Mouse (Mus musculus): ENCODE measurements around the gene Coq10b.
"Not testable (repeated sequence)": the region's sequence is repeated elsewhere in the genome, so short reads cannot be mapped to it uniquely, and the experiment has no call there.

The Coq10b gene

DNA sequence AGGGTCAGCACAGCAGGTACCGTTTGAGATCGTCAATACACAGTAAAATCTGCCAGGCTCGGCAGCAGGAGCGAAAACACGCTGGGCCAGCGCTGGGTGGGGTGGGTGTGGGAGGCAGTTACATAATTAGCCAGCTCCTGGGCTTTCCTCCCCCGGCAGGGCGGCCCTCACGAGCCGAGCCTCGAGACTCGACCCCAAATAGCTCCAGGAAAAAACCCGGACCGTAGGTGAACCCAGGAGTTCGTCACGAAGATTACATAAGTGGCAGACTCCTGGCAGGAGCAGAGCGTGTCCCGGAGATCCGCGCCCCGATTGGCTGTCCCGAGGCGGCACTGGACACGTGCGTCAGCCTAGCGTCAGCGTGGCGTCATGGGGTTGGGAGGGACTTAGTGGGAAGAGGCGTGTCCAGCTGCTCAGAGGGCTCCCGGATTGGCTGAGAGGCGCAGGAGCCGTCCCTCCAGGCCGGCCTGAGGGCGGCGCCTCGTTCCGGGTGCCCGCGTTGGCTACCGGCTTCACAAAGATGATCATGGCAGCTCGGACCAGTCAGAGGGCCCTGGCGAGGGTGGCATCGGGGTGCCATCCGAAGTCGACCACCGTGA, at the start of gene Coq10b:
Gene Coq10b (plus strand): TSS at position 416 of the 599 bp plus-strand sequence.
- peak; percentile 100 for DNase-seq (ENCODE audit: low spot score in 2 of 2)

DNA sequence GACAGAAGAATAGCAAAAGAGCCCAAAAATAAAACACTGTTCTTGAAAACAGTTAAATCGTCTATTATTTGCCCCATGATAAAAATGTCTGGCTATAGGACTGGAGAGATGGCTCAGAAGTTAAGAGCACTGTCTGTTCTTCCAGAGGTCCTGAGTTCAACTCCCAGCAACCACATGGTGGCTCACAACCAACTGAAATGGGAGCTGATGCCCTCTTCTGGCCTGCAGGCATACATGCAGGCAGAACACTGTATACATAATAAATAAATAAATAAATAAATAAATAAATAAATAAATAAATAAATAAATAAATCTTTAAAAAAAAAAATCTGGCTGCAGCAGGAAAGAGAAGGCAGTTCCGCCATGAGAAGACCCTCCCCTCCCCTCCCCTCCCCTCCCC, 44.3 kb upstream of the Coq10b start:
- DNase-seq (ENCODE audit: low spot score in 2 of 2) = not testable (repeated sequence)

DNA sequence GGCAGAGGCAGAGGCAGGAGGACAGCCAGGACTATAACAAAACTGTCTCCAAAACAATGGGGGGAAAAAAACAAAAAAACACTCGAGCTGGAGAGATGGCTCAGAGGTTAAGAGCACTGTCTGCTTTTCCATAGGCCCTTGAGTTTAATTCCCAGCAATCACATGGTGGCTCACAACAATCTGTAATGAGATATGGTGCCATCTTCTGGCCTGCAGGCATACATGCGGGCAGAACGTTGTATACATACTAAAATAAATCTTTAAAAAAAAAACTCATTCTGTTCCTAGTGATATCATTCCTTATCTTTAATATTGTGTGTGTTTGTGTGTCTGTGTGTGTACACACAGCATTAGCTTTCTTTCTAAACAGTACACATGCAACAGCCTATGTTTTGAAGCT, 40.1 kb upstream of the Coq10b start:
- DNase-seq (ENCODE audit: low spot score in 2 of 2) = no peak

DNA sequence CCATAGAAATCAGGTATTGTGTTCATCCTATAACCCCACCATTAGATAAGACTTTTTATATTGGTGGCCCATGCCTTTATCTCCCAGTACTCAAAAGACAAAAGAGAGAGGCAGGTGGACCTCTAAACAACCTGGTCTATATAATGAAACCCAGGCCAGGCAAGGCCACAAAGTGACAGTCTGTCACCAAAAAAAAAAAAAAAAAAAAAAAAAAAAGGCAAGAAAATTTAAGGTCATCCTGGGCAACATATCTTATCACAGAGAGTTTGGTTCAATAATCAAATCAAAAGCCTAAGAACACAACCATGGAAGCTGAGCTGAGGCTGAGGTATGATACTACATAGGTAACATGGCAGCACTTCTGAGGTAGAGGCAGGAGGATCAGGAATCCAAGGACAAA, 30.7 kb upstream of the Coq10b start:
- no peak for DNase-seq (ENCODE audit: low spot score in 2 of 2)

DNA sequence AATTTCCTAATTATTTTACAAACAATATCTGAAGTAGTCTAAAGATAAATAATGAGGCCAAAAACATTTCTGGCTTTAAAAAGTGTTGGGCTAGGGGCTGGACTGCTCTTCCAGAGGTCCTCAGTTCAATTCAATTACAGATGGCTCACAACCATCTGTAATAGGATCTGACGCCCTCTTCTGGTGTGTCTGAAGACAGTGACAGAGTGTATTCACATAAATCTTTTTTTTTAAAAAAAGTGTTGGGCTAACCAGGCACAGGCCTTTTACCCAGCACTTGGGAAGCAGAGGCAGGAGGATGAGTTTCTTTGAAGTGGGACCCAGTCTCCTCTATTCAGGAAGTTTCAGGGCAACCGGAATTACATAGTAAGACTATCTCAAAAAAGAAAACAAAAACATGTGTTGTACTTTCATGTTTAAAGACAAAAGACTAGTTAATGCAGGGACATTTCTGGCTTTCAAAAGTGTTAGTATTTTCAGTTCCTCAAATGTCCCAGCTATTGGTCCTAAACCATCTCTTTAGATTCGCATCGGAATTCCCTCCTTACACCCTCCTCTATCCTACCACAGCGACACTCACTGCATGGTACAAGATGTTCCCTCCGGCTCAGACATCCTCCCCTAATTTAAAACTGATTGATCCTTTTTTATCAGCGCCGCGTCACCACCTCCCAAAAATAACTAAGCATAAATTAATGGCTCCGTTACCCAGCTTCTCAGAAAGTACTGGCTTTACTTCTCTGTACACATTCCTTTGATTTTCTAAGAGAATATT, 26.7 kb upstream of the Coq10b start:
- DNase-seq (ENCODE audit: low spot score in 2 of 2) = peak; percentile 15 to 17

GRCm38 (mm10) chr1:55026444-55027252, 25.9 kb upstream of the Coq10b start:
- peak in 1 of 2 experiments; percentile 3 for DNase-seq (ENCODE audit: low spot score in 2 of 2)

GRCm38 (mm10) chr1:55027253-55027801, 25.2 kb upstream of the Coq10b start, which contains the start of gene Sf3b1:
Sf3b1 (minus strand) TSS chr1:55027481.
- DNase-seq (ENCODE audit: low spot score in 2 of 2) = peak; percentile 95 to 97

- DNase-seq (ENCODE audit: low spot score in 2 of 2) = no peak
Measured at GRCm38 (mm10) chr1:55027966-55028365, 24.6 kb upstream of the Coq10b start.

DNA sequence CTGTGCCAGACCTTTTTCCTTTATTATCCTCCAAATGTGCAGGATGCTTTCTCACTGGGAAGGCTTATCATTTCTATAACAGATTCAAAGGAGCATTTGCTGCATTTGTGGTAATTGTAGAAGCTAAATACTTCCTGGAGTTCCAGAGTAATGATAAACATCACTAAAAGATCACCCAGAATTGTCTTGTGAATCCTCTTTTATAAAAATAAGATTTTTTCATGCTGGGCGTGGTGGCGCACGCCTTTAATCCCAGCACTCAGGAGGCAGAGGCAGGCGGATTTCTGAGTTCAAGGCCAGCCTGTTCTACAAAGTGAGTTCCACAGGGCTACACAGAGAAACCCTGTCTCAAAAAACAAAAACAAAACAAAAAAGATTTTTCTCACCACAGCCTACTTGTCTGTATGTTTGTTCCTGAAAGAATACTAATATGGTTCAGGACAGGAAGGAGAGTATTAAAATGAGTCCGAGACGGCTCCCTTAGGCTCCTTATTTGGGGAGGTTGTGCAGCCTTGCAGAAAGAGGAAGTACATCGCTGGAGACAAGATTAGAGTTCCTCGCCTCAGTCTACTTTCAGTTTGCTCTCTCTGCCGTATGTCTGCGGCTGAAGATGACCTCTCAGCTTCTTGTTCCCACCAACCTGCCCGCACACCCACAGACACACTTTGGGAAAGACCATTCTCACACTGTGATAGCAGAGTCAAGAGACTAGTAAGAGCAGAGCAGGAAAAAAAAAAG, 23.9 kb upstream of the Coq10b start:
- DNase-seq (ENCODE audit: low spot score in 2 of 2) = no peak

DNA sequence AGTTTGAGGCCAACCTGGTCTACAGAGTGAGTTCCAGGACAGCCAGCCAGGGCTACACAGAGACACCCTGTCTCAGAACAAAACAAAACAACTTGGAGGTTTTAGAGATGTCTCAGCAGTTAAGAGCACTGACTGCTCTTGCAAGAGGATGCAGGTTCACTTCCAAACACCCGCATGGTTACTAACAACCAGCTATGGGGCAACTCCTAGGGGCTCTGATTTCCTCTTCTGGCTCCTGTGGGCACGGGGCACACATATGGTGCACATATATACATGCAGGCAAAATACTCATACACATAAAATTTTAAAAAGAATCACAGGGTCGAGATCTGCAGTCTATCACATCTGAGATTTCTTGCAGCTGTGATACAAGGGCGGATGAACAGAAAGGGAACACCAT, 23.1 kb upstream of the Coq10b start:
- DNase-seq (ENCODE audit: low spot score in 2 of 2) = no peak

DNA sequence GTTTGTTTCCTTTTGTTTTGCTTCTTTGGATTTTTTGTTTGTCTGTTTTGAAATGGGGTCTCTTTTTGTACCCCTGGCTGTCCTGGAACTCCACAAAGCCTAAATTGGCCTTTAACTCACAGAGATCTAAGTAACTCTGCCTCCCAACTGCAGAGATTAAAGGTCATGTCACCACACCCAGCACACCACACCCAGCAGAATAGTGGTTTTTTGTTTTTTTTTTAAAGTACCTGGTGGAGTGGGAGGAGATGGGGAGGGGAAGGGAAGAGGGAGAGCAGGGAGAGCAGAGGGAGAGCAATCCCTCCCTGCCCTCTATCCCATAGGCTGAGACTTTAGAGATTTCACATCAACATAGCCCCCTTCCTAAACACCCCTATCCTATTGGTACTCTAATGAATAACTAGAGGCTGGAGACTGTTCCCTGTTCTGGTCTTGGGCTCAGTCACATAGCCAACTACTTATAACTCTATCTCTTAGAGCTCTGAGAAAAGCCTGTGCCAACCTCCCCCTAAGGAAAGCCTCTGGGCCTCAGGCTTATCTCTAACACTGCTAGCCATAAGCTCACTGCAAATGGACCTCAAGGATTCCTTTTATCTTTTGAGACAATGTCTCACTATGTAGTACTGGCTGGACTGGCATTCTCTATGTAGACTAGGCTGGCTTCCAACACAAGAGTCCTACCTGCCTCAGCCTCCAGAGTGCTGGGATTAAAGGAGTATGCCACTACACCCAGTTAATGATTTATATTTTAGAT, 21.4 kb upstream of the Coq10b start:
- DNase-seq (ENCODE audit: low spot score in 2 of 2) = no peak

DNA sequence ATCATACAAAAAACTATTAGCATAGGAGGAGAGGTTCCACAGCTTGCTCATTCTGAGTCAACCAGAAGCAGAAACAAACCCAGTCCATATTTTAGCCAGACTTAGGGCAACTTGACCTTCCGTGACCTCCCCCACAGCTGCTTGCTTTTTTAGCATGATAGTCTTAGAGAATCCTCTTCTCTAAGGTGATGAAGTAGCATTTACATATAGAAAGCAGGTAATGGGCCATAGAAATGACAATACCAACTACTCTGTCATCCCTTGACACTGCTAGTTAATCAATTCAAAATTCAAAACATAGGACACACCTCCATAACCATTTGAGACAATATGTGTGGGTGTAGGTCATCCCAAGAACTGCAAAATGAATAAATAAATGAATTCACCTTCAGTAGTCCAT, 12.6 kb upstream of the Coq10b start:
- no peak for DNase-seq (ENCODE audit: low spot score in 2 of 2)

DNA sequence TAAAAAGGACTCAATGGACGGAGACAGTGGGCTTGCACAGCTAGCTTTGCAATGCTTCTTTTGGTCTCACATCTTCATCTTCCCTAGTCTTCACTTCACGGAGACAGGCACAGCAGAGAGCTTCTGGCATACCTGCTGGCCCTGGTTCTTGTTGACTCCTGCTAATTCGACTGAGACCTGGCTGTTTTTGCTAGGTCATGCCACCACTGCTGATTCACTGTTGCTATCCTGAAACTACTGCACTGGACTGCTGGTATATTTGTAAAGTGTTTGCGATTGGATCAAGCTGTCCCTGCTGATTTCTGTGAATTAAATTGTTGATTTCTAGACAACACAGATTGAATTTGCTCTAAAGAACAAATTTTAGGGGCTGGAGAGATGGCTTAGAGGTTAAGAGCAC, 10.9 kb upstream of the Coq10b start:
- DNase-seq (ENCODE audit: low spot score in 2 of 2) = no peak

- no peak for DNase-seq (ENCODE audit: low spot score in 2 of 2)
Measured at GRCm38 (mm10) chr1:55042246-55042645, 10.3 kb upstream of the Coq10b start.

- no peak for DNase-seq (ENCODE audit: low spot score in 2 of 2)
Measured at GRCm38 (mm10) chr1:55043164-55043563, 9.4 kb upstream of the Coq10b start.

DNA sequence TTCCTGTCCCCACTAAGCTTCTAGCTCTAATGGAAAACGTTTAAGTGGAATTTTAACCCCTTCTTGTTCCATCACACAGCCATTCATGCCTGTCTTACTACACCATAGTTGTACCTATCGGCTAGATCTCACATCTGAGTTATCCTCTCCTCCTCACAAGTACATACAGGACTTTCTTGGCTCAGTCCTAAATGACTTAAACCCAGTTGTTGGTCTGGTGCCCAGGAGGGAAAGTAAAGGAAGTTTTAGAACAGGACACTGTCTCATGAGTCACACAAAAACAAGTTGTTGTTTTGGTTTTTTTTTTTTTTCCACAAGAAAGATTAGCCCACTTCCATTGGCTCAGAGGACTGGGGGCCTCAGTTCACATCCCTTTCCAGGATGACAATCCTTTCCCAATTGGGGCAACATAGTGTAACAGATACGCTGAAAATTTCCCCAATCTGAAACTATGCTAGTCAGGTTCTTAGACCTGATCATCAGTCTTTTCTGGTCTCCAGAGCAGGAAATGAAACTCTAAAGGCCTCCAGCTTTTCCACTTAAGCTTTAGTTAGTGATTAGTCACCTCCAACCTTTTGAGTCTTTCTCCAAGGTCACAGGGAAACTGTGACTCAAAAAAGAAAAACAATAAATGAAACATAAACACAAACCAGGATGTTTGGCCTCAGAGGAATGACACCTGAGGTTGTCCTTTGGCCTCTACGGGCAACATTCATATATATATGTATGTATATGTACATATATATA, 3.6 kb upstream of the Coq10b start:
- no peak for DNase-seq (ENCODE audit: low spot score in 2 of 2)

DNA sequence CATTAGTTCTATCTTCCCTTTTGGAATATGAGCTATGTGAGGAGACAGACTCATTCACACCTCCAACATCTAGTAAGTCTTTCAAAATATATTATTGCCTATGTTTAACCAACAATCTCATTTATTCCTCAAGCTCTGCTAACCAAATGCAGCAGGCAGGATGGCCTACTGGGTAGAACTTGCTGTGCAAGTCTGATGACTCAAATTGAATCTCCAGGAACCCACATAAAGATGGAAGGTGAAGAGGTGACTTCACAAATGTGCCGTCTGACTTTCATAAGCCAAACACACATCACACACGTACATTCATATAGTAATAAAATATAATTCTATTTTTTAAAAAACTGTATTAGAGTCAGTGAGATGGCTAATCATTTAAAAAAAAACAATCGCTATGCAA, 899 bp upstream of the Coq10b start:
- DNase-seq (ENCODE audit: low spot score in 2 of 2) = no peak

DNA sequence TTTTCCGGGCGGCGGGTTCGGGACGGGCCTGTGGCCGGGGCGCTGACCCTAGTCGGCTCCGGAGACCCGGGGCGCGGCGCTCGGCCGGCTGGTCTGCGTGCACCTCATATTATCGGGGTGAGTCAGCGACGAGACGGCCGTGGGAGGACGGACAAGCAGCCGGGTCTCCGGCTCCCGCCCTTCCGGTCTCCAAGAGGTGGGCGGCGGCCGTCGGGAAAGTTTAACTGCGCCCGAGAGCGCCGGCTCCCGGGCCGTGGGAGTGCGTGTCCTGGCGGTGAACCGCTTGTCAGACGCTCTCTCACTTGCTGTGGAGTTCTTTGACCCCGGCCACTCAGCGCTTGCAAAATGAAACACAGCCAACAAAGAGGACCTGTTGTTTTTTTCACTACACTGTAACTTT, 435 bp downstream of the Coq10b start:
- peak in 1 of 2 experiments; percentile 57 for DNase-seq (ENCODE audit: low spot score in 2 of 2)

- DNase-seq (ENCODE audit: low spot score in 2 of 2) = no peak
Measured at GRCm38 (mm10) chr1:55053596-55053995, 1.0 kb downstream of the Coq10b start.

Data from right cerebral cortex, adult 2 months (tissue).